Mouse (Mus musculus) midbrain, embryonic 11.5 days (tissue): Measurements from ENCODE around the gene Prr5l. TPM values are rescaled to one million over a fixed set of nuclear protein-coding genes. Genes with fewer than 3 reads are reported as not detected.
A peak's percentile ranks its signal among the peaks of the same experiment; 100 is the strongest.

Experiments used
- ATAC-seq: fragments of 200-750 bp; cut with Nextera tagmentation; 2 replicates; pipeline ENCODE4 v1.8.0; 2017; ENCODE audit warnings: moderate TSS enrichment, moderate library complexity; ENCODE audit not compliant: low FRiP score
- DNase-seq: peaks from one replicate; pipeline ENCODE4 v3.0.0; 2015; ENCODE audit warnings: low spot score; ENCODE audit errors: missing footprints
- H3K27ac ChIP-seq: fragments of 300-500 bp; sonication (generic); 2 replicates; pipeline ENCODE4 v1.5.1; 2014; ENCODE audit warnings: low read depth, low read length
- H3K27me3 ChIP-seq: fragments of 300-500 bp; sonication (generic); 2 replicates; pipeline ENCODE4 v1.6.1; 2014; ENCODE audit warnings: mild to moderate bottlenecking, low read length, moderate library complexity, mixed read lengths; ENCODE audit not compliant: control insufficient read depth, insufficient read depth
- H3K36me3 ChIP-seq: fragments of 300-500 bp; sonication (generic); 2 replicates; pipeline ENCODE4 v1.6.1; 2014; ENCODE audit warnings: mild to moderate bottlenecking, low read length, moderate library complexity, mixed read lengths; ENCODE audit not compliant: control insufficient read depth, insufficient read depth
- H3K4me1 ChIP-seq: fragments of 300-500 bp; sonication (generic); 2 replicates; pipeline ENCODE4 v1.6.1; 2014; ENCODE audit warnings: low read length; ENCODE audit not compliant: control insufficient read depth, insufficient read depth
- H3K4me2 ChIP-seq: fragments of 300-500 bp; sonication (generic); 2 replicates; pipeline ENCODE4 v1.6.1; 2014; ENCODE audit warnings: mild to moderate bottlenecking, moderate library complexity
- H3K4me3 ChIP-seq: fragments of 300-500 bp; sonication (generic); 2 replicates; pipeline ENCODE4 v1.5.1; 2014; ENCODE audit warnings: low read depth, low read length
- H3K9ac ChIP-seq: fragments of 300-500 bp; sonication (generic); 2 replicates; pipeline ENCODE4 v1.6.1; 2014; ENCODE audit warnings: low read length
- H3K9me3 ChIP-seq: fragments of 300-500 bp; sonication (generic); 2 replicates; pipeline ENCODE4 v1.6.1; 2016; ENCODE audit warnings: low read length; ENCODE audit not compliant: control insufficient read depth
- WGBS: fragments of 180-500 bp; shearing (Covaris S2); extraction: QIAGEN DNeasy Blood & Tissue Kit; methylation state at CpG from one replicate; pipeline ENCODE4 v1.1.7; 2014; 5-methylcytosine and 5-hydroxymethylcytosine counted together
- polyA plus RNA-seq: library from polyadenylated mRNA; unstranded; fragments of >200 nt; fragmentation: Nextera tagmentation; extraction: Ambion mirVana; gene quantifications from 2 replicates; pipeline ENCODE4 v1.2.1, GENCODE M21; 2014

The Prr5l gene
- polyA plus RNA-seq, 1 experiment from 2014 or later, result 15.5 TPM

- H3K36me3 ChIP-seq, result no peaks in the 10 kb centered on the region
- H3K4me1 ChIP-seq, result peaks cover 3% of the 10 kb centered on the region
- H3K27me3 ChIP-seq, result no peaks in the 10 kb centered on the region
- 45% methylated on average over 5 of the region's 5 CpGs for WGBS
- DNase-seq, result no peak
- no peak overlapping the region for H3K9ac ChIP-seq
- H3K4me3 ChIP-seq, result no peak overlapping the region
- ATAC-seq, result 0 out of 2 replicates have a peak, but pooled peaks have one; percentile 42
- H3K4me2 ChIP-seq, result no peak overlapping the region
- no peaks in the 10 kb centered on the region for H3K9me3 ChIP-seq
- H3K27ac ChIP-seq, result no peak overlapping the region
These were observed 176.8 kb downstream of the Prr5l start for GRCm38 (mm10) chr2:101705941-101706485.

GRCm38 (mm10) chr2:101699284-101699683 lies 183.5 kb downstream of the Prr5l start:
- Histone ChIP-seq H3K27ac (no peak overlapping the region), H3K36me3 (peaks cover 9% of the 10 kb centered on the region; the same call in 1 of the 2 replicates), H3K4me1 (no peaks in the 10 kb centered on the region), H3K27me3 (no peaks in the 10 kb centered on the region), H3K4me3 (no peak overlapping the region), H3K4me2 (no peak overlapping the region), H3K9ac (no peak overlapping the region), H3K9me3 (no peaks in the 10 kb centered on the region)
- no peak for ATAC-seq
- no peak for DNase-seq
- 94% methylated on average over 4 of the region's 4 CpGs for WGBS

- Histone ChIP-seq H3K36me3 (peaks cover 14% of the 10 kb centered on the region; the same call in 1 of the 2 replicates), H3K4me3 (no peak overlapping the region), H3K9me3 (no peaks in the 10 kb centered on the region), H3K9ac (no peak overlapping the region), H3K4me2 (no peak overlapping the region), H3K27me3 (no peaks in the 10 kb centered on the region), H3K27ac (no peak overlapping the region), H3K4me1 (no peaks in the 10 kb centered on the region)
- DNase-seq (no peak), ATAC-seq (no peak)
- WGBS, result 89% methylated on average over 7 of the region's 7 CpGs
These were observed 187.2 kb downstream of the Prr5l start for GRCm38 (mm10) chr2:101695584-101695983.

- no peak overlapping the region for H3K9ac ChIP-seq
- ATAC-seq (no peak), DNase-seq (peak; percentile 89)
- H3K27me3 ChIP-seq, result no peaks in the 10 kb centered on the region
- 67% methylated on average over 5 of the region's 5 CpGs for WGBS
- no peaks in the 10 kb centered on the region for H3K4me1 ChIP-seq
- no peaks in the 10 kb centered on the region for H3K9me3 ChIP-seq
- H3K4me3 ChIP-seq, result no peak overlapping the region
- no peak overlapping the region for H3K4me2 ChIP-seq
- no peak overlapping the region for H3K27ac ChIP-seq
- H3K36me3 ChIP-seq, result peaks cover 18% of the 10 kb centered on the region; the same call in 1 of the 2 replicates
These were observed 189.1 kb downstream of the Prr5l start for GRCm38 (mm10) chr2:101693577-101694215.

- H3K36me3 ChIP-seq, result peaks cover 17% of the 10 kb centered on the region; the same call in 1 of the 2 replicates
- H3K27ac ChIP-seq, result no peak overlapping the region
- no peaks in the 10 kb centered on the region for H3K27me3 ChIP-seq
- H3K4me1 ChIP-seq, result no peaks in the 10 kb centered on the region
- no peak for ATAC-seq
- H3K4me2 ChIP-seq, result no peak overlapping the region
- DNase-seq, result no peak
- 75% methylated on average over 4 of the region's 4 CpGs for WGBS
- no peak overlapping the region for H3K4me3 ChIP-seq
- no peaks in the 10 kb centered on the region for H3K9me3 ChIP-seq
- no peak overlapping the region for H3K9ac ChIP-seq
These were observed 189.8 kb downstream of the Prr5l start for GRCm38 (mm10) chr2:101693043-101693442.

GRCm38 (mm10) chr2:101690252-101690827 lies 192.5 kb downstream of the Prr5l start:
- no peak overlapping the region for H3K4me3 ChIP-seq
- no peak overlapping the region for H3K27ac ChIP-seq

GRCm38 (mm10) chr2:101688011-101688410 lies 194.8 kb downstream of the Prr5l start:
- Histone ChIP-seq H3K27ac (no peak overlapping the region), H3K27me3 (no peaks in the 10 kb centered on the region), H3K9me3 (no peaks in the 10 kb centered on the region), H3K36me3 (peaks cover 25% of the 10 kb centered on the region), H3K4me1 (no peaks in the 10 kb centered on the region), H3K4me3 (no peak overlapping the region), H3K9ac (no peak overlapping the region), H3K4me2 (no peak overlapping the region)
- 91% methylated on average over 5 of the region's 5 CpGs for WGBS
- no peak for ATAC-seq
- DNase-seq, result no peak

More at GRCm38 (mm10) chr2:101690252-101690827, 192.5 kb downstream of the Prr5l start:
- 95% methylated on average over 9 of the region's 9 CpGs for WGBS
- Histone ChIP-seq H3K4me2 (no peak overlapping the region), H3K36me3 (peaks cover 19% of the 10 kb centered on the region), H3K27me3 (no peaks in the 10 kb centered on the region), H3K9me3 (no peaks in the 10 kb centered on the region), H3K4me1 (no peaks in the 10 kb centered on the region), H3K9ac (no peak overlapping the region)
- no peak for ATAC-seq
- peak; percentile 53 for DNase-seq

GRCm38 (mm10) chr2:101684421-101684820 lies 198.4 kb downstream of the Prr5l start:
- Histone ChIP-seq H3K4me3 (no peak overlapping the region), H3K4me1 (peaks cover 8% of the 10 kb centered on the region), H3K27ac (no peak overlapping the region), H3K36me3 (peaks cover 16% of the 10 kb centered on the region), H3K9me3 (no peaks in the 10 kb centered on the region), H3K27me3 (no peaks in the 10 kb centered on the region), H3K4me2 (no peak overlapping the region), H3K9ac (no peak overlapping the region)
- 94% methylated on average over 12 of the region's 12 CpGs for WGBS
- DNase-seq (no peak), ATAC-seq (no peak)

- 2% methylated on average over 15 of the region's 15 CpGs for WGBS
- Histone ChIP-seq H3K4me2 (peak overlapping the region; percentile 76), H3K36me3 (no peaks in the 10 kb centered on the region), H3K4me1 (peaks cover 9% of the 10 kb centered on the region), H3K9ac (peak overlapping the region; percentile 96), H3K27ac (peak overlapping the region; percentile 67; the same call in 1 of the 2 replicates), H3K4me3 (peak overlapping the region; percentile 97), H3K27me3 (no peaks in the 10 kb centered on the region), H3K9me3 (no peaks in the 10 kb centered on the region)
- DNase-seq, result peak; percentile 93
- ATAC-seq, result peak; percentile 53
These were observed 203.6 kb downstream of the Prr5l start for GRCm38 (mm10) chr2:101679164-101679784.
